Mouse (Mus musculus) B cell, adult 67 days (primary cell): ENCODE measurements around the gene 1110008L16Rik. TPM values are rescaled to one million over a fixed set of nuclear protein-coding genes. Genes with fewer than 3 reads are reported as not detected.

Experiments used
- total RNA-seq, 2 experiments: library from RNA; stranded (reverse); gene quantifications; 4 replicates each; pipeline ENCODE4 v1.2.4; 2023

The 1110008L16Rik gene
- total RNA-seq, result 10 to 100 TPM; 10.5 to 12.7 TPM

GRCm38 (mm10) chr12:55299336-55299735 lies at the start of gene 1110008L16Rik:
Gene 1110008L16Rik, plus strand, starts transcription at chr12:55299577.

GRCm38 (mm10) chr12:55302485-55303441 lies 3.4 kb downstream of the 1110008L16Rik start, which contains the start of gene Ppp2r3c:
Gene Ppp2r3c, minus strand, starts transcription at chr12:55302998.

GRCm38 (mm10) chr12:55384023-55384749 lies 84.8 kb downstream of the 1110008L16Rik start, which contains the start of gene Psma6:
Gene Psma6, plus strand, starts transcription at chr12:55384222.

Other genes with a start within 250 kb of the 1110008L16Rik start
- gene 2700097O09Rik, start 219.5 kb upstream of the 1110008L16Rik start, total RNA-seq, result 1 to 10 TPM; 7.1 to 8.1 TPM
- gene Srp54a, start 219.3 kb upstream of the 1110008L16Rik start, total RNA-seq, result 10 to 100 TPM; 71.4 to 72.9 TPM
- gene Fam177a, start 175.1 kb upstream of the 1110008L16Rik start, total RNA-seq, result 10 to 100 TPM in 1 of 2 experiments, 1 to 10 TPM in 1; 4.8 to 10.4 TPM
- gene Srp54b, start 144.5 kb upstream of the 1110008L16Rik start, total RNA-seq, result 10 to 100 TPM; 23.4 to 27.3 TPM
- 1 to 10 TPM in 1 of 2 experiments, not detected in 1; 8.4 TPM for gene 1700047I17Rik2, start 100.0 kb upstream of the 1110008L16Rik start, total RNA-seq
- gene Srp54c, start 69.4 kb upstream of the 1110008L16Rik start, total RNA-seq, result 10 to 100 TPM; 23.0 to 26.2 TPM
- gene Ppp2r3c, start 3.4 kb downstream of the 1110008L16Rik start, total RNA-seq, result 10 to 100 TPM; 21.7 to 22.6 TPM
- 100 to 1,000 TPM in 1 of 2 experiments, 10 to 100 TPM in 1; 93.4 to 101 TPM for gene Psma6, start 84.6 kb downstream of the 1110008L16Rik start, total RNA-seq
- 100 to 1,000 TPM; 214 to 222 TPM for gene Nfkbia, start 193.1 kb downstream of the 1110008L16Rik start, total RNA-seq